Mouse (Mus musculus): ENCODE measurements around the gene Tmprss5.
A peak's percentile ranks its signal among the peaks of the same experiment; 100 is the strongest.

The Tmprss5 gene

DNA sequence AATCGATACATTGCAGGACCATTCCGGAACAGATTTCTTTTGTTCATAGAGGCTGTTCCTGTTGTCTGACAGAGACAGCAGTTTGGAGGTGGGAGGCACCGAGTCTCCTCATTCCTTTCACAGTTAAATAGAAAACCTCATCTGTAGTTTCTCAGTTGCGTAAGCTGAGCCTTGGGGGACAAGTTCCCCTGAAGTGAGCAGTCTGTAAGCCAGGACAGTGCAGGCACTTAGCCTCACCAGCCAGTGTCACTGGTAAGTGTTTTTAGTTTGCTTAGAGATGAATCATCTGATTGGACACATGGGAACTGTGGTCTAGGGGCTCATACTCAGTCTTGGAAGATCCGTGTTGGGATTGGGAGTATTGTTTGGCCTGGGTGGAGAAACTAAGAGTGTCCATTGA, at the start of gene Tmprss5:
TSS of gene Tmprss5 (plus strand) at position 154 of the 400 bp plus-strand sequence.
- DNase-seq (ENCODE audit: low spot score): no peak

DNA sequence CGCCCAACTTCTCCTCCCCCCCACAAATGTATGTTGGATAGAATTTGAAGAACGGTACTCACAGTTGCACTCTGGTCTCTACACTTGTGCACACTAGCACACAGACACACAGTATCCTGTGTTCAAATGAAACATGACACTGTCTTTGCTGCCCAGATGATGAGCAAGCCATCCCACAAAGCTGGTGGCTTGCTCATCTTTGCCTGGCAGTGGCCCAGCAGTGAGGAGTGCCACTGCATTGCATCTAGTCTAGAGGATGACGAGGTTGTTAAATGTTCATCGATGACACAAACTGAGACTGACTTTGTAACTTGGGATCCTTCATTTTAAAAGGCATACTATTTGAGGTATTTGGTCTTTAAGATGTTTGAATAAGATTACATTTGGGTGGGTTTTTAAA, 46.3 kb upstream of the Tmprss5 start:
- no peak for DNase-seq (ENCODE audit: low spot score)

DNA sequence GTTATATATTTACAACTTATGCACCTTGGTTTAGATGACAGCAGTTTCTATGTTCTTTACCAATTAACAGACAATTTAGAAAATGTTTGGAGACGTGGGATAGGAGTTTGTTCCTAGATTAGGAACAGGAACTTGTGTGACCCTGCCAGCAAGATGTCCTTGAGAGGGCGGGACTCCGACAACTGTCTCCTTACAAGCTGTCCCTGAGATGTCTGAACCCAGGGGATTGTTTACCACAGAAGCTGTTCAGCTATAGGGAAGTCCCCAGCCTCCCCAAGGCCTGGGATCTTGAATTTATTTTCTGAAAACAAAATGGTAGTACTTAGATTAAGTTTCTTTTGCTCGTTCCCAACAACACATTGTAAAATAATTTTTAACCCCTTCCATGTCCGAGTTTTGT, 30.2 kb upstream of the Tmprss5 start:
- no peak for DNase-seq (ENCODE audit: low spot score)

DNA sequence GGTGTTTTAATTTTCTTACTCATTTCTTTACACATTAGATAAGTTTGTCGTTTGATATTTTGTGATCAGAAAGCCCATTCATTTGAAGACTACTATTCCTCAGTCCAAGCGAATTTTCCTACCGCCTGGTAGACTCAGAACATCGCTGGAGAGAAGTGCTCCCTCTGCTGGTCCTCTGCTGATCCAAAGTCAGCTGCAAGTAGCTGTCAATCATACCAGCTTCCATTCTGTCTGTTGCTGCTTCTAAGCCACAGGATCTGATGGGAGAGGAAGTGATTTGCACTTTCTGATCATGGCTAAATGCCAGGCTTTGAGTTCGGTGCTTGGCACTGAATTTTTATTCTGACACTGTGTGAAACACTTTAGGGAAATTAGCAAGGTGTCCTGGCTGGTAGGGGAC, 29.7 kb upstream of the Tmprss5 start:
- peak; percentile 48 for DNase-seq (ENCODE audit: low spot score)

DNA sequence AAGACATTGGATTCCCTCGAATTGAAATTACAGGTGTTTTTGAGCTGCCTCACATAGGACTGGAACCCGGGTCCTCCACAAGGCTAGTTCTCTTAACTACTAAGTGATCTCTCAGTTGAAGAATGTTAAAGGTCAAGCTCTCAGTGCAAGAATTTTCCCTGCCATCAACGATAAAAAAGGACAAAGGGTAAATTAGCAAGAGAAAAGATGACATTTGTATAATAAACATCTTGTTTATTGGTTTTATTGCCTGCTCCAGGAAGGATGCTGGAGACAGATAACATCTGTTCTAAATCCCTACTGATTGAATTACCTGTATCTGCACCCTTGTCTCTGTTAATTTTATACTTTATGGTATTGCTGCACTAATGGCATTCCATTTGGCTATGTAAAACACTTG, 27.0 kb upstream of the Tmprss5 start:
- DNase-seq (ENCODE audit: low spot score): no peak

DNA sequence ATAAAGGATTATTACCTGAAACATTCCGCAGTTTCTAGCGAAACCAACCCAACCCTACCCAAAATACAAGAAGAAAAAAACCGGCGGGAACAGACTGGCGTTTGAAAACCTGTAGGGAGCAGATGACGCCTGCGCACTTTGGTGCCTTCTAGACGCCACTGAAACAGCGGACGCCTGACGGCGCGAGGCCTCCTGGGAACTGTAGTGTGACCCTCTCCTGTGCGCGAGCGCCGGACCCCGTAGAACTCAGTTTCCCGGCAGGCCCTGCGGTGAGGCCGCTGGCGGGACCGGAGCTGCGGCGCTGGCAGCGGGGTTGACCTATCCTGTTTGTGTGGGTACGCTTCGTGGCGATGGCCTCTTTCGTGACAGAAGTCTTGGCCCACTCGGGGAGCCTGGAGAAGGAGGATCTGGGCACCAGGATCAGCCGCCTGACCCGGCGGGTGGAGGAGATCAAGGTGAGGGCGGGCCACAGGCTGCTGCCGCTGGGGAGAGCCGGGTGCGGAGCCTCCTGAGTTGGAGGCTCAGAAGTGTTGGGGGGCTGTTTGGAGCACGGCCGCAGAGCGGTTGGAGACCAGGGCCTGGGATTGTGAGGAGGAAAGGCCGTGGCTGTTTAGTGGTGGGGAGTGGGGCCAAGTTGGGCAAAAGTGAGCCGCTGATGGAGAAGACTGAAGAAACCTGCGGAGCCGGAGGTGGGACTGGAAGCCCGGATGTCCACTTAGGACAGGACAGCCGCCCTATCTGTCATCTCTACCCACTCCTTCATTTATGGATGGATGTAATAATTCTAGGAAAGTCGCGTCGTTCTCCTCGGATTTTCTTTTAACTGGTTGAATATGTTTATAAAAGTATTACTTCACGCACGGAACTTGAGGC, 25.5 kb upstream of the Tmprss5 start, which contains the start of gene Zw10:
TSS of gene Zw10 (plus strand) at position 281 of the 873 bp plus-strand sequence.
- DNase-seq (ENCODE audit: low spot score): peak; percentile 71

DNA sequence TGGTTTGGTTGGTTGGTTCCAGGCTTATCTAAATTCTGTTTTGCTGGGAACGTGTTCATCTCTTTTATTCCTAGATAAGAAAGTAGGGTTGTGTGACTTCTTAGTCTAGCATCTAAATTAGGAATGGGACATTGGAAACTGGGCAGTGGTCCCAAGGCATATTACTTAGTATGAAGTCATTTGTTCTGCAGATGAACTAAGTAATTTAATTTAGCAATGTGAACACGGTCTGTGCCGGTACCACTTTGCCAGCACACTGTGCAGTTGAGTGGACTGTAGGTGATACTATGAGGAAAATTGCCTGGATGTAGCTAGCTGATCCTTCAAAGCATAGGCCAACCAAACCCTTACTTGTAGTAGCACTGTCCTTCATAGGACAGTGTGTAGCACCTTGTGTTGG, 4.2 kb upstream of the Tmprss5 start:
- no peak for DNase-seq (ENCODE audit: low spot score)

DNA sequence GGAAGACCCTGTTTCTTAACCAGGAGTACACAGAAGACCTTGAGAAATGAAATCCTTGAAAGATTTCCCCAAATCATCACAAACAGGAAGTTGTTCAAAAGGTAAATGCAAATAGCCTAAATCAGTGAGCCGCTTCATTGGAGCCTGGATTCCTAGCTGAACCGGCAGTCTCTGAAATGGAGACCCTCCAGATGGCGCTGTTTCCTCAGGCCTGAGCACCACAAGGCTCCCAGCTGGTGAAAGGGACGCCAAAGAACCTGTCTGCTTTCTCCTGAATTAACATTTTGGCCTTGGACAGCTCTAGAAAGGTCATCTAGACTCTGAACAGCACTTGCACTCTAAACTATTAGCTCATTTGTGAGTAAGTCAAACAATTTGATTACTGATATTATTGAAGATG, 501 bp downstream of the Tmprss5 start:
- DNase-seq (ENCODE audit: low spot score): peak; percentile 37

DNA sequence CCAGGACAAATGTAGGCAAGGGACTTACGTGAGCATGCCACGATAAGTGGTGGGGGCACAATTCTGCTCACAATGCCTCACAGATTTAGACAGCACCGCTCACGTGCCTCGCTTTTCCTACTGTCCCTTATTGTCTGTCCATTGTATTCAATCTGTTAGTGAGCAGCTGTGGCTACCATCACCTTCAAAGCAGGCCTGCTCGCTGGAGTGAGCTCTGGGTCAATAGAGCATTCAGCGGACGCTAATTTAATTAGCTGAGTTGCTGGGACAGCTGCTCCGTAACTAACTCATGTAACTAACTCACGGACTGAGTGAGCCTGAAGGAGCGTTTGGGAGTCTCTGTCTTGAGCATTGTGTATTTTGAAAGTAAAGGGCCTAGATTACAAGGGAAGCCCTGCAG, 6.3 kb downstream of the Tmprss5 start:
- no peak for DNase-seq (ENCODE audit: low spot score)

DNA sequence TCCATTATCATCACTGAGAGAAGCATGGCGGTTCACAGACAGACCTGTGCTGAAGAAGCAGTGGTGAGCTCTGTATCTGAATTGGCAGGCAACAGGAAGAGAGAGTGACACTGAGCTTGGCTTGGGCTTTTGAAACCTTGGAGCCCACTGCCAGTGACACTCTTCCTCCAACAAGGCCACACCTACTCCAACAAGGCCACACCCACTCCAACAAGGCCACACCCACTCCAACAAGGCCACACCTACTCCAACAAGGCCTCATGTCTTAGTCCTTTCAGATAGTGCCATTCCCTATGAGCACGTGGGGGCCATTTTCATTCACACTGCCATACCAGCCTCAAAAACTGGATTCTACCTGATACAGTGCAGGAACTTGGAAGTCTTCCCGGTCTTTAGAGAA, 17.8 kb downstream of the Tmprss5 start:
- no peak for DNase-seq (ENCODE audit: low spot score)

DNA sequence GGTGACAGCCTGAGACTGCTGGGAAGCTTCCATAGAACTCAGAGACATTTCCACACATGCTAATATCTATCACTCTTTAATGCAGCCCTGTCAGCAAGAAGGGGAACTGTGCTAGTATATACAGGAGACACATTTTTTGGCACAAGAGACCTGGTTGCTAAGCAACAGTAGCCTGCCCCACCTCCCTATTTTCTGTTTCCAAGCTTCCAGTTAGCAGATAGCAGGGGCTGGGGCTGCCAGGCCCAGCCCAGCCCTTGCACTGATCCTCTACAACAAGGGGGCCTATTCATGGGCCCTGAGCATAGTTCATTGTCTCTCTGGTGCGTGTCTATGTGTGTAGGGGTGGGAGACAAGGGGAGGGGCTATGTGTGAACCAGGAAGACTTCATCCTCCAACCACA, 21.3 kb downstream of the Tmprss5 start:
- DNase-seq (ENCODE audit: low spot score): no peak

DNA sequence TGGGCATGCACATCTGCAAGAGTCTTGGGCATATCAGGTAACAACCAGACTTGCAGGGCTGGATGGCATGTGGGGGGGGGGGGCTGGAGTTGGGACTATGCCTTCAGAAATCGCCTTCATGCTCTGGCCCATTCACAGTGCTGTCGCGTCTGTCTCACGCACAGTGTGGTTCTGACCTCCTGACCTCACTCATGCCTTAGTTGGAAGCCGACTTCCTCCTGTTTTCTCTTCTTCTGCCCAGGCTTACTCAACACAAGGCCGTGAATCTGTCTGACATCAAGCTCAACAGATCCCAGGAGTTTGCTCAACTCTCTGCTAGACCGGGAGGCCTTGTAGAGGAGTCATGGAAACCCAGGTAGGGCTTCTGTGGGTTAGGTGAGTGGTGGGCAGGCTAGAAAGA, 28.0 kb downstream of the Tmprss5 start:
- no peak for DNase-seq (ENCODE audit: low spot score)

DNA sequence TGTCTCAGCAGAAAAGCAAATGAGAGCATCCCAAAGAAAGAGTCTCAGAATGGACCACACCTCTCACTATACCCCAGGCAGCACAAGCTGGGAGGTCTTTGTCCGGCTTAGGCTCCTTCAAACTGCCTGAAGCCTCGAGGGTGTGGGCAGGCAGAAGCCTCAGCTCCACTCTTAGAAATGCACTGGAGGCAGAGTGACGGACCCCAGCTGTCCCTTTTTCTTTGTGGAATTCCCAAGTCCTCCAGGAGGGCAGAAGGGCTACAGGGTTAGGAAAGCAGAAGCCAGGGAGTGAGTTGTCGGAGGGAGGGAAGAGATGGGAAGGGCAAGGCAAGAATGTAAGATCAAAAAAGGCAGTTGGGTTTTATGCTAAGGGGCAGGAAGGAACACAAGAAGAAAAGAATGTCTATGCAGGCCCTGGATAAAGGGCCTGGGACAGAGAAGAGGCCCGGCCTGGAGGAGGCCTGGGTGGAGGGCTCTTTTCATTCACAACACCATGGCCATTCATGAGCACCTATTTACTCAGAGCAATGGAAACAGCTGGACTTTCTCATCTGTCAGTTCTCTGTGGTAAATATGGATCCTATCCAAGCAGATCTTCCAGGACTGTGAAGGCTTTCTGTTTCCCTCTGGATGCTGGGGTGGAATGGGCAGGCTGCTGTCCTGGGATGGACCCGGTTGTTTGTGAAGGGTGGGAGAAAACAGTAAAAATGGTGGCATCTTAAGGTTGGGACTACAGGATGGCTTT, 29.6 kb downstream of the Tmprss5 start:
- DNase-seq (ENCODE audit: low spot score): no peak

DNA sequence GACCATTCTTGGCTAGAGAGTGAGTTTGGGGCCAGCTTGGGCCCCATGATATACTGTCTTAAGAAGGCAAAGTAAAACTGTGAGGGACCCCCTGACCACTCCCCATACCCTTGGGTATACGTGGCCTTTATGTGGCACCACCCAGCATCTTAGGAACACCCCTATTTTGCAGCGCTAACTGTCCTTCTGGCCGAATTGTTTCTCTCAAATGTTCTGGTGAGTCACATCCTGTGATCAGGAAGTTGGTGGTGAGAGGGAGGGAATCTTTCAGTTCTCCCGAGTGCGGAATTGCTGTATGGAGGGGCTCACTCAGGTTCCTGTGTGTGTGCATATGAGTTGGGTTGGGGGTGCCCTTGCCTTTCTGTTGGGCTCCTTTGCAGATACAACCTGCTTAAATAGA, 30.2 kb downstream of the Tmprss5 start:
- DNase-seq (ENCODE audit: low spot score): no peak

DNA sequence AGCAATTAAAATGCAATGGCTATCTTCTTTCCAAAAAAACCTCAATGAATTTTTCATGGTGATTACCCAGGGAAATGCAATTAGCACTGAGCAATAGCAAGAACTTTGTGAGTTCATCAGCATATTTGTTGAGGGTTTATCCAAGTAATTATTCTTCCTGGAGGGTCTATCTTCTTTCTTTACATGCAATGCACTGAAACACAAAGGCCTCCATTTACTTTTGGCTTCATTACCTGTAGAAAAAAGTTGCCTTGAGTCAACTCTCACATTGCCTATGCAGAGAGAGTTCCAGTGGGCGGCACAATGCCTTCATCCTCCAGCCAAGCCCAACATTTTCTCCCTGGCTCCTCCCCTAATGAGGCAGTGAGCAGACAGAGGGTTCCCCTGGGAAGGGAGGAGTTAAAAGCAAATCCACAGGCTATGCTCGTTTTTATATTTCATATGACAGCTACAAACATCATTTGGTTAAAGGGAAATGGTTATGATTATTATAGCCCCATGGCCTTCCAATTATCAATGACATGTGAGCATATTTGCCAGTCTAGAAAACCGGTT, 37.3 kb downstream of the Tmprss5 start:
- no peak for DNase-seq (ENCODE audit: low spot score)

DNA sequence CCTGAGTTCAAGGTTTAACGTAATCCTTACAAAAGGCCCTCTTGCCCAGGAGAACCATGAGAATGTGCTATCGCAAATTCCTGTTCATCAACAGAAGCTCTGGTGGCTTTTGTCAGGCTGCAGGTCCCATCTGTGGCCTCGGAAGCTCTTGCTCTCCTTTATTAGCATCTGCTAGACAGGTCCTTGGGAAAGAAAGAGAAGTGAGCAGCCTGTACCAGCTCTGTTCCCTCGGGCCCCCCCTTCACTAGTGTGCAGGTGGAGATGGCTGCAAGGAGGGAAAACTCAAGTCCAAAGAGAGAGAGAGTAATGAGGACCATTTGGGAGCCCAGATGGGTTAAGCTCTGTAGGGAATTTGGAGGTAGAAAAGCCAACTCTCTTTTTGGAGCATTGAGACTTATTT, 38.7 kb downstream of the Tmprss5 start:
- DNase-seq (ENCODE audit: low spot score): no peak

DNA sequence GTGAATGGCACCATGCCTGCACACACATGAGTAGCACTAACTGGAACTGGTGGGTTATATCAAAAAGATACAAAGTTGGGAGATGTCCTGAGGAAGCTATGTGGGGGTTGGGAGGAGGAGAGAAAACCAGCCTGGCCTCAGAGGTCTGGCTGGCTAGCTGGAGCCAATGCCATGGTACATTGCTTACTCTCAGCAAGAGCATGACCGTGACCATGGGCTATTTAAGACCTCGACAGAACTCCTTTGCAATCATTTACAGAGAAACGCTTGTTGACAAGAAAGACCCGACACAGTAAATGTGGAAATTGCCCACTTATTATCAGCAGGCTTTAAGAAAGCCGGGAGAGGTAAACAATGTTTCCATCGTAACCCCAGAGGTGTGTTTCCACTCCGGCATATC, 44.6 kb downstream of the Tmprss5 start:
- no peak for DNase-seq (ENCODE audit: low spot score)

DNA sequence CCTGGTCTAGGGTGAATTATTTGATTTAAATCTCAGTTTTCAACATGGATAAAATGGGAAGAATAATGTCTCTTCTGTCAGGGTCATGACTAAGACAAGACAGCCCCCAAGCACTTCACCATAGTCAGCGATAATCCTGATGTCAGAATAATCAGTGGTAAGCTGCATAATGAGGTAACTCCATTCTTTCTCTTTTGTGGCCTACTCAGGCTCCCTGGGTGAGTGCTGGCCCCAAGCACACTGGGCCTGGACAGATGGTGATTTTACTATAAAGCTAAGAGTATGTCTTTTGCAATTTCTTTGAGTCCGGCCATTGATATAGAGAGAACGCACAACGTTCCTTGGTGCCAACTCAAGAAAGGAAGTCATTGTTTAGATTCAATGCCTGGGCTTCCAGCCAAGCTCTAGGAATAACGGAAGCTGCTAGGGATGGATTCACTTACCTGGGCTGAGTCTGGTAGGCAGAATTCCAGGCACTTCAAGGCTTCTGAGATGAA, 49.5 kb downstream of the Tmprss5 start:
- DNase-seq (ENCODE audit: low spot score): no peak

DNA sequence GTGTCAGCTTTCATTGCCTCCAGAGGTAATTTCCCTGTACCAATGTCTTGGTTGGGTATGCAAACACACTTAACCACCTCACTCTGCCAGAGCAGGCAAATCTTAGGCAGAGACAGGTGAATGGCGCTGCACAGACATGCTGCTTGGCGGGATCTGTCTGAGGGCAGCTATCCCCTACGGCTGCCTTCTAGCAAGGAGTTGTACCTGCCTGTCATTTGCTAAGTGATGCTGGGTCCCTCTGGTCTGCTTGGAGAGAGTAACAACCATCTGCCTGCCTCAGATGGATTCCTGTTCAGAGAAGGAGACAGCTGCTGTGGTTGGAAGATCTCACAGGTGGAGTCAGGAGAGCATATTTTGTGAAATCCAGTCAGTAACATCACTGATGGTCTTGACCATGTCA, 62.8 kb downstream of the Tmprss5 start:
- no peak for DNase-seq (ENCODE audit: low spot score)

DNA sequence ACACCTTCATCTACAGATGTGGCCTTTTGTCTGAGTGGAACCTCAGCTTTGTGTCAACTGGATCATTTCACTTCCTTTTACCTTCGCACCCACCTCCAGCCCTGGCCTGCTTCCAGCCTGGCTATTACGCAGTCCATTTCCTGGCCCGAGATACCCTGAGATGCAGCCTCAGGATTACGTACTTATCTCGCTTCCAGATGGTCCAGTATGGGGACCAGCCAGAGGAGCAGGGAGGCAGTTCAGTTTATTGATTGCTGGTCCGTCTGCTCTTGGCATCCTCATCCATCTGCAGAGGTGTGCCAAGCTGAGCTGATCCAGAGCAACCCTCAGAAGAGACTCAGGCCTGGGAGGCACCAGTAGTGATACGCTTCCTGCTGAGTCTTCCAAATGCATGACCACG, 64.7 kb downstream of the Tmprss5 start:
- DNase-seq (ENCODE audit: low spot score): no peak

DNA sequence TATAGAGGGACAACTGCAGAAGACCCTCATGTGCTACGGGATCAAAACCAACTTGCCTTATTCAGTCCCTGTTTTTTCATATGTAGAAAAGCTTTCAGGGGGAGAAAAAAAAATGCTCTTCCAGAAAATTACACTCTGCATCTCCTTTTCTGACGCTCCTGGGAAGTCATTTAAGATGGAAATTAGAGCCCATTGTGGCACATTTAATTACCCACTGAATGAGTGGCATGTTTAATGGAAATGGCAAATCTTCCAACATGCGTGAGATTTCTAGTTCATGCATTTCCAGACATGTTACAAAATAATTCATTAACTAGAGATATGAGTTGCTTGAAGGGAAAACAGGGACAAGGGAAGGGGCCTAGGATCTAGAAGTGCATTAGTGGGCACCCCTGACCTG, 66.0 kb downstream of the Tmprss5 start:
- DNase-seq (ENCODE audit: low spot score): no peak
